Mouse (Mus musculus) thymus, postnatal 4 days (tissue): ENCODE results near the gene Dgat2.

Experiments used
- DNase-seq: peaks from one replicate; pipeline ENCODE4 v3.0.0; 2021

Dgat2 gene

GRCm38 (mm10) chr7:99191411-99191810 lies 8.9 kb upstream of the Dgat2 start:
- no peak for DNase-seq

- DNase-seq: no peak
Observed at GRCm38 (mm10) chr7:99189885-99190284, 7.4 kb upstream of the Dgat2 start.

GRCm38 (mm10) chr7:99188630-99189029 lies 6.1 kb upstream of the Dgat2 start:
- DNase-seq: no peak

- DNase-seq: no peak
Observed at GRCm38 (mm10) chr7:99187451-99187850, 4.9 kb upstream of the Dgat2 start.

GRCm38 (mm10) chr7:99185405-99185804 lies 2.9 kb upstream of the Dgat2 start:
- DNase-seq: no peak

GRCm38 (mm10) chr7:99183751-99184150 lies 1.2 kb upstream of the Dgat2 start:
- no peak for DNase-seq

- no peak for DNase-seq
Observed at GRCm38 (mm10) chr7:99181619-99182431, 694 bp downstream of the Dgat2 start.

- DNase-seq: no peak
Observed at GRCm38 (mm10) chr7:99180162-99180561, 2.4 kb downstream of the Dgat2 start.

- no peak for DNase-seq
Observed at GRCm38 (mm10) chr7:99179271-99179670, 3.2 kb downstream of the Dgat2 start.

GRCm38 (mm10) chr7:99177386-99177785 lies 5.1 kb downstream of the Dgat2 start:
- no peak for DNase-seq

- no peak for DNase-seq
Observed at GRCm38 (mm10) chr7:99175666-99176065, 6.9 kb downstream of the Dgat2 start.

- DNase-seq: no peak
Observed at GRCm38 (mm10) chr7:99175118-99175517, 7.4 kb downstream of the Dgat2 start.

GRCm38 (mm10) chr7:99174006-99174405 lies 8.5 kb downstream of the Dgat2 start:
- DNase-seq: no peak

- no peak for DNase-seq
Observed at GRCm38 (mm10) chr7:99172898-99173297, 9.6 kb downstream of the Dgat2 start.

GRCm38 (mm10) chr7:99171730-99172463 lies 10.6 kb downstream of the Dgat2 start:
- no peak for DNase-seq

GRCm38 (mm10) chr7:99170519-99170918 lies 12.0 kb downstream of the Dgat2 start:
- no peak for DNase-seq

- no peak for DNase-seq
Observed at GRCm38 (mm10) chr7:99169717-99170403, 12.7 kb downstream of the Dgat2 start.

GRCm38 (mm10) chr7:99168756-99169155 lies 13.8 kb downstream of the Dgat2 start:
- DNase-seq: no peak

- no peak for DNase-seq
Observed at GRCm38 (mm10) chr7:99167939-99168338, 14.6 kb downstream of the Dgat2 start.

- DNase-seq: no peak
Observed at GRCm38 (mm10) chr7:99166159-99166558, 16.4 kb downstream of the Dgat2 start.

GRCm38 (mm10) chr7:99164873-99165410 lies 17.6 kb downstream of the Dgat2 start:
- no peak for DNase-seq

GRCm38 (mm10) chr7:99162462-99162861 lies 20.1 kb downstream of the Dgat2 start:
- DNase-seq: no peak

- no peak for DNase-seq
Observed at GRCm38 (mm10) chr7:99161961-99162360, 20.6 kb downstream of the Dgat2 start.
